15 mouse cellular contexts compared by ENCODE assay signal in the genomic region with DNA sequence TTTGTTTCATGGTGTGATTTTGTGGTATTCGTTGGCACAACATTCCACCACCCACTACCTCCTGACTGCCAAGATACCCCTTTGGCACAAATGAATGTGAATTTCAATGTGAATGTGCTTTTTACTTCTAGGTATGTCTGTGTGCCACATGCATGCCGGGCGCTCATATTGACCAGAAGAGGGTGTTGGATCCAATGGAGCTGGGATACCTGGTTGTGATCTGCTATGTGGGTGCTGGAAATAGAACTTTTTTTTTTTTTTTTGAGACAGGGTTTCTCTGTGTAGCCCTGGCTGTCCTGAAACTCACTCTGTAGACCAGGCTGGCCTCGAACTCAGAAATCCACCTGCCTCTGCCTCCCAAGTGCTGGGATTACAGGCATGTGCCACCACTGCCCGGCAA. TPM values are rescaled to one million over a fixed set of nuclear protein-coding genes. Genes with fewer than 3 reads are reported as not detected.
"Had no signal": no experiment of that assay in that cellular context is flagged by ENCODE, and none has a peak within 500 bp of the region (broad histone marks: within the 10 kb centered on the region; RNA-seq: fewer than 3 reads in every experiment).

No protein-coding gene starts in this region.

RNA-seq across cellular contexts. Expression of a gene that starts 17.3 kb away (rescaled TPM):
- polyA plus RNA-seq: neural tube, embryonic 13.5 days; stomach, embryonic 14.5 days had no signal

RNA-seq across cellular contexts. Expression of a gene that starts 28.7 kb away (rescaled TPM):
- polyA plus RNA-seq: lung, embryonic 14.5 days; lung, embryonic 16.5 days; midbrain, embryonic 10.5 days; midbrain, embryonic 12.5 days; midbrain, embryonic 16.5 days; neural tube, embryonic 11.5 days; neural tube, embryonic 13.5 days; neural tube, embryonic 15.5 days; small intestine, adult 2 months; stomach, embryonic 14.5 days; stomach, embryonic 16.5 days; thymus, postnatal 0 days had no signal

RNA-seq across cellular contexts. Expression of a gene that starts 34.5 kb away (rescaled TPM):
- total RNA-seq: megakaryocyte, adult 5-6 weeks; megakaryocyte-erythroid progenitor cell, adult 5-6 weeks had no signal
- polyA plus RNA-seq: lung, embryonic 14.5 days; midbrain, embryonic 10.5 days; midbrain, embryonic 12.5 days; midbrain, embryonic 14.5 days; midbrain, embryonic 16.5 days; neural tube, embryonic 11.5 days; neural tube, embryonic 13.5 days; neural tube, embryonic 15.5 days; small intestine, adult 2 months; stomach, embryonic 14.5 days; thymus, postnatal 0 days had no signal
